Mouse (Mus musculus): ENCODE measurements around the gene Olfr918.

- TF ChIP-seq POLR2A (IDR thresholded peaks at IDR 0.05; ENCODE audit: insufficient read length, low read depth): no peak
- TF ChIP-seq USF1 (IDR thresholded peaks at IDR 0.05; ENCODE audit: low read depth): no peak
- no peak for TF ChIP-seq CEBPB (IDR thresholded peaks at IDR 0.05; ENCODE audit: insufficient read depth, poor library complexity, severe bottlenecking)
These were observed 49.6 kb upstream of the Olfr918 start for GRCm38 (mm10) chr9:38724044-38724443.

Measured in myocyte (in vitro differentiated cells).